Mouse (Mus musculus): ENCODE data around the gene Tbx5. TPM values are rescaled to one million over a fixed set of nuclear protein-coding genes. Genes with fewer than 3 reads are reported as not detected.

The Tbx5 gene
- total RNA-seq, 1 experiment from 2014 or later = not detected

DNA sequence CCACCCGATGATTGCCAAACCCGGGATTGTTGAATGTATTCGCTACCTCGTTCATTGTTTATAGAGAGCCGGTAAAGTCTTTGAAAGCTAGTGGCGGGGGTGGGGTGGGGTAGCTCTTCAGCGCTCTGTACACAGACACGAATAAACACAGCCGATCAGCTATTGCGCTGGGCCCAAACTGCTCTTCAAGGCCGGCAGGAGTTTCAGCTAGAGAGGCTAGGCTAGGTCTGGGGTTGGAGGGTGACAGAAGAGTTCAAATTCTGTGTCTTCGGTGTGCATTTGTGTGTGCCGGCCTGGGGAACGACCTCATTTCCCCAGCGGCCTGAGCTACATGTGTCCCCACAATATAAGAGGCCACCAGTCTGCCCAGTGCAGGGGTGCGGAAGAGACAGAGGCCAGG is 6.7 kb downstream of the Tbx5 start:
- ATAC-seq (ENCODE audit: extremely low read depth, insufficient number of reproducible peaks, low FRiP score, poor library complexity, severe bottlenecking) = no peak

- ATAC-seq (ENCODE audit: extremely low read depth, insufficient number of reproducible peaks, low FRiP score, poor library complexity, severe bottlenecking) = no peak
Observed at GRCm38 (mm10) chr5:119839616-119840368, 7.3 kb downstream of the Tbx5 start.

DNA sequence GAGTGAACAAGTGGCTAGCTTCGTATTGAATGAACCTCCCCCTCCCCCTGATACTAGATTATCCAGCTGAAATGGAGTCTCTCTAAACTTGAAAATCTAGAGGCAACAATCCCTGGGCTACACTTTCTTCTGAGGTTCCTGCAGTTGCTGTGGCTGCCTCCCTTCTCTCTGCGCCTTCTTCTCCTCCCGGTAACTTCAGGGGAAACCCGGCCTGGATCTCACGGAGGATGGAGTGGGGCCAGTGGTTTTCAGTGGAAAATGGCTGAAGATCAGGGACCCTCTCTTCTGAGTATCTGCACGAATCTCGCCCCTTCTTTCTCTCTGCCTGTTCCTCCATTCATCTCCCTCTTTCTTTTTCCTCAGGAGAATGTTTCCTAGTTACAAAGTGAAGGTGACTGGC is 7.9 kb downstream of the Tbx5 start:
- ATAC-seq (ENCODE audit: extremely low read depth, insufficient number of reproducible peaks, low FRiP score, poor library complexity, severe bottlenecking) = no peak

GRCm38 (mm10) chr5:119841634-119842420 is 9.4 kb downstream of the Tbx5 start:
- no peak for ATAC-seq (ENCODE audit: extremely low read depth, insufficient number of reproducible peaks, low FRiP score, poor library complexity, severe bottlenecking)

- ATAC-seq (ENCODE audit: extremely low read depth, insufficient number of reproducible peaks, low FRiP score, poor library complexity, severe bottlenecking) = no peak
Observed at GRCm38 (mm10) chr5:119842701-119843393, 10.4 kb downstream of the Tbx5 start.

- no peak for ATAC-seq (ENCODE audit: extremely low read depth, insufficient number of reproducible peaks, low FRiP score, poor library complexity, severe bottlenecking)
Observed at GRCm38 (mm10) chr5:119843394-119843777, 10.9 kb downstream of the Tbx5 start.

GRCm38 (mm10) chr5:119844366-119844765 is 11.9 kb downstream of the Tbx5 start:
- no peak for ATAC-seq (ENCODE audit: extremely low read depth, insufficient number of reproducible peaks, low FRiP score, poor library complexity, severe bottlenecking)

DNA sequence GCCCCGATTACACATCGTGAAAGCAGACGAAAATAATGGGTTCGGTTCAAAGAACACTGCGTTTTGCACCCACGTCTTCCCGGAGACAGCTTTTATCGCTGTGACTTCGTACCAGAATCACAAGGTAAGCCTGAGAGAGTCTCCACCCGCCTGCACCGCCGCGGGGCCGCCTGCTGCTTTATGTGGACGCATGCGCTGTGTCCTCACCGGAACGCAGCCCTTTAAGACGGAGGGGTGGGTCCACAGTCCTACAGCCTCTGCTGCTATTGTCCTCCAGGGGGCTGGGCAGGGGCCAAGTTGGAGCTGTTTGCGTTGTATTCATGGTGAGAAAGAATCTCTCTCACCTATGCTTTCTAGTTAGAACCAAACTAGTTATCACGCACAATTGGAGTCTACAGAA is 12.5 kb downstream of the Tbx5 start:
- ATAC-seq (ENCODE audit: extremely low read depth, insufficient number of reproducible peaks, low FRiP score, poor library complexity, severe bottlenecking) = no peak

DNA sequence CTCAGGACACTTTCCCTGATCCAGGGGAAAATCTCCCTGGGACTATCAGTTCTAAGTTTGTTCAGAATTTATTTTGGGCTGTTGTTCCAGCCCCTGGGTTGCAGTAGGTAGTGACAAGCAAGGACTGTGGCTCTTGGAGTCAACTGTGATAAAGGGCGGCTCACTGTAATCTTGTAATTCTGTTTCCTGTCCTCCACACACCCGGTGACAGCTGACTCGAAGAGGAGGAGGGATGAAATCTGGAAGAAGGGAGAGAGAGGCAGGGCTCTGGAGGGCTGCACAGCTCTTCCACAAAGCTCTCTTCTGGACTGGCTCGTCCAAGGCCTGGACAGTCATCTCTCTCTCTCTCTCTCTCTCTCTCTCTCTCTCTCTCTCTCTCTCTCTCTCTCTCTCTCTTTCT is 24.6 kb downstream of the Tbx5 start:
- ATAC-seq (ENCODE audit: extremely low read depth, insufficient number of reproducible peaks, low FRiP score, poor library complexity, severe bottlenecking) = no peak

DNA sequence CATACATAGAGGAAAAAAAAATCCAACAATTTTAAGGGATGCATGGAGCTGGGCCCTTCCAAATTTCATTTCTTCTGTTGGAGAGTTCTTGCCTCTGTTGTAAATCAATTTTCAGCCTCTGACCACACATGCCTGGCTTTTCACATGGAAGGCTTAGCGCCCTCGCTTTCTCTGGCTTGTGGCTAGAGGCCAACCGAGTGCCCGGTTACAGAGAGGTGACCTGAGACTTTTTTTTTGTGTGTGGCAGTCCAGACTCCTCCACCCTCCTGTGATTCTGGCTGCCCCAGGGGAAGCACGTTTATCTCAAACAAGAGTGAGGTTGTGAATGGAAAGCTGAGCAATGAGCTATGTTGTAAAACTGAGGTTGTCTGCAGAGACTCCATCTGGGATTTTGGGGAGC is 28.8 kb downstream of the Tbx5 start:
- no peak for ATAC-seq (ENCODE audit: extremely low read depth, insufficient number of reproducible peaks, low FRiP score, poor library complexity, severe bottlenecking)

DNA sequence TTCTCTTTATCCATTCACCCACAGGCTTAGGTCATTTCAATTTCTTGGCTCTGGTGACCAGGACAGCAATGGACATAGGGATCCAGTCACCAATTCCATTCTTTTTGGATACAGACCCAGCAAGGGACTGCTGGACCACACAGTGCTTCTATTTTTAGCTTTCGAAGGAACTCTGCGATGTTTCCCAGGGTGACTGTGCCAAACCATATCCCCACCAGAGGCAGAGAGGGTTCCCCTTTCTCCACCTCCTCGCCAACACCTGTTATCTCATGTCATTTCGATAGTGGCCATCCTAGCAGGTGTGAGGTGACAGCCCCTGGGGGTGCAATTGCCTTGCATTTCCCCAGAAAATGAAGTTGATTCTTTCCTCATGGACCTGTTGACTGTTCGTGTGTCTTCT is 30.0 kb downstream of the Tbx5 start:
- no peak for ATAC-seq (ENCODE audit: extremely low read depth, insufficient number of reproducible peaks, low FRiP score, poor library complexity, severe bottlenecking)

DNA sequence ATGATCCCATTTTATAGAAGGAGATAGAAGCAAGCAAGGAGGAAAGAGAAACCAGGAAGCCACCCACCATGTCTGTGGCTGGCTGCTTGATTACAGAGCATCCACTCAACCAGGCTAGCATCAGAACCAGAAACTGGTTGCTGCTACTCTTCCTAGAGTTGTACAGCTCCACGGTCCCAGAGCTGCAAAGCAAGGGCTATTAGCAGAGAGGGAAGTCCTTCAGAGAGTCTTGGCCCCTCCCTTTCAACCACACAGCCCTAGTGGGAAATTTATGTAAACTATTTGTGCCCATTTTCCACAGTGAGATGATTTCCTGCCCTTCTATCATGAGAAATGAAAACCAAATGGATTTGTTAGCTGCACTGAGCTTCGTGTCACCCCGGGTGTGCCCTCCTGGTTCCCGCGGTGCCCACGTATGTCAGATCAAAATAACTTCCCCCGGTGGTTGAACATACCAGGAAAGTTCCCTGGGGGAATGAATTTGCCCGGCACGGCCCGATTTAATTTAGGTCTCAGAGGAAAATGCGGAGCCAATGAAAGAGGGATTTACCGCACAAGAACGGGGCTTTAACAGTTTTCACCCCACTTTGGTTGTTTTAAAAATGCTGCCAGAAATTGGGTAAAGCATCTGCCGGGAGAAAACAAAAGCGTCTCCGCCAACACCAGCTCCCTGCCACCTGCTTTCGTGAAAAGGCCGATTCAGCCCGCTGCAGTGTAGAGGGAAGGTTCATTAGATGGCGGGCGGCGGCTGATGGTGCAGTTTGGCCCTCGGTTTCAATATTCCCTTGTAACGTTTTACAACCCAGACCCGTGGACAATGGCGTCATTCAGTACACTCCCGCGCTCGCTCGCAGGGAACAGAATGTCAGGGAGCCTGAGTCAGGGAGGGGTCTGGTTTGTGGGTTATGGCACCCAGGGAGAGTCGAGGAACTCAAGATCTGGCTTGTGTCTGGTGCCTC is 34.1 kb downstream of the Tbx5 start:
- ATAC-seq (ENCODE audit: extremely low read depth, insufficient number of reproducible peaks, low FRiP score, poor library complexity, severe bottlenecking) = no peak

DNA sequence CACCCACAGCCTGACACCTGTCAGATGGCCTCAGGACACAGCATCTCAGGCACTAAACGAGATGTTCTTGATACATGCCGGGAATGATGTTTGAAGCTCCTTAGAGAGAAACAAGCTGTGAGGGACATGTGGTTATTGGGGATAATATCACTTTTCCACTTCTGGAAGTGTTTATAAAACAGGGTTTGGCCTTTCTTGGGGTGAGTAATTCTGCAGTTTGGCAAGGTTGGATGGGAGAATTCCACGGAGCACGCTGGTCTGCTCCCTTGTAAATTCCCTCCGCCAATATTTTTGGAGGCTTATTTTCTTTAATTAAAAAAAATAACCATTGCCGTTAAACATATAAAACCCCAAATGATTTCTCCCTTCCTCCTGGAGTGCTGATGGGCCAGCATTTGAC is 35.5 kb downstream of the Tbx5 start:
- no peak for ATAC-seq (ENCODE audit: extremely low read depth, insufficient number of reproducible peaks, low FRiP score, poor library complexity, severe bottlenecking)

- no peak for ATAC-seq (ENCODE audit: extremely low read depth, insufficient number of reproducible peaks, low FRiP score, poor library complexity, severe bottlenecking)
Observed at GRCm38 (mm10) chr5:119875421-119875820, 43.0 kb downstream of the Tbx5 start.

DNA sequence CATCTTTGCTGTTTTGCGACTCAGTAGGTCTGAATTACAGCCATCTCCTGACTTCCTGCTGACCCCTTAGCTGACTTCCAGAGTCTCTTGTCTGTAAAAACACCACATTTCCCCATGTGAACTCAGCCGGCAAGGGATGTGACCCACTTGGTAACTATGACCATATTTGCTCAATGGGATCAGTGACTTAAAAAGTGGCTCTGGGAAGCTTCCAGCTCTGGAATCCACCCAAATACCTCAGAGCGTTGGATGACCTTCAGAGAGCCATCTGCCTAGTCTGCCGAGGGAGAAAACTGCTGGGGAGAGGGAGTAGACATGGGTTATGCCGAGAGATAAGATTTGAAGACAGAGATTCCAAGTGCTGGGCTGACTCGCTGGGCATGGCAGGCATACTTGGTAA is 44.7 kb downstream of the Tbx5 start:
- ATAC-seq (ENCODE audit: extremely low read depth, insufficient number of reproducible peaks, low FRiP score, poor library complexity, severe bottlenecking) = no peak

GRCm38 (mm10) chr5:119885595-119885994 is 53.1 kb downstream of the Tbx5 start:
- no peak for ATAC-seq (ENCODE audit: extremely low read depth, insufficient number of reproducible peaks, low FRiP score, poor library complexity, severe bottlenecking)

GRCm38 (mm10) chr5:119887381-119887780 is 54.9 kb downstream of the Tbx5 start:
- ATAC-seq (ENCODE audit: extremely low read depth, insufficient number of reproducible peaks, low FRiP score, poor library complexity, severe bottlenecking) = no peak

- no peak for ATAC-seq (ENCODE audit: extremely low read depth, insufficient number of reproducible peaks, low FRiP score, poor library complexity, severe bottlenecking)
Observed at GRCm38 (mm10) chr5:119891960-119892359, 59.5 kb downstream of the Tbx5 start.

DNA sequence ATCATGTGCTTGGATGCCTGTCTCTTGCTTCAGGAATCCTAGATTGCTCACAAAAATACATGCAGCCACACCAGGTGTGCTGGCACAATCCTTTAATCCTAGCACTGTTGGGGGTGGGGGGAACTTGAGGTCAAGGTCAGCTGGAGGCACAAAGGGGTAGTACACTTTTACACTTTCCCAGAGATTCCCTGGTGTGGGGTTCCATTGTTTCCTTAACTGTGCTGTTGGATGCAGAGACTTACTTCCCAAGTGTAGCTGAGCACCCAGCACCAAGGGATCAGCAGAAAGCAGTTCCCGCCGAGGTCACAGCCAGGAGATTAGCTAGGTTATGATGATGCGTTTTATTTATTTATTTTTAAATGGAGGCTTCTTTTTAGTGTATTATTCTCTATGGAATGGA is 60.6 kb downstream of the Tbx5 start:
- ATAC-seq (ENCODE audit: extremely low read depth, insufficient number of reproducible peaks, low FRiP score, poor library complexity, severe bottlenecking) = no peak

Data from neutrophil, adult 5-6 weeks (primary cell).